Mouse (Mus musculus): ENCODE results near the gene Cish.

- TF ChIP-seq CTCF (IDR thresholded peaks at IDR 0.05; ENCODE audit: control insufficient read depth, insufficient read depth, low read length) (no peak), POLR2A (IDR thresholded peaks at IDR 0.05; ENCODE audit: borderline replicate concordance, control insufficient read depth, low read depth, low read length) (no peak)
These were observed 40.2 kb upstream of the Cish start for GRCm38 (mm10) chr9:107255596-107255995.

Measured in bone marrow, adult 2 months (tissue).